Mouse (Mus musculus) heart, adult 8-10 months (tissue): ENCODE data around the gene Muc1. TPM values are rescaled to one million over a fixed set of nuclear protein-coding genes. Genes with fewer than 3 reads are reported as not detected.
A peak's percentile ranks its signal among the peaks of the same experiment; 100 is the strongest.

ENCODE experiments used
- DNase-seq: peaks from one replicate; pipeline ENCODE4 v3.0.0; 2022; ENCODE audit warnings: low spot score
- total RNA-seq, 4 experiments: library from RNA; stranded (reverse); gene quantifications; 2 replicates each; pipeline ENCODE4 v1.2.4; 2022

Muc1 gene
- under 1 TPM in 3 of 4 experiments, not detected in 1; 0.13 to 0.63 (median 0.49) TPM for total RNA-seq

DNA sequence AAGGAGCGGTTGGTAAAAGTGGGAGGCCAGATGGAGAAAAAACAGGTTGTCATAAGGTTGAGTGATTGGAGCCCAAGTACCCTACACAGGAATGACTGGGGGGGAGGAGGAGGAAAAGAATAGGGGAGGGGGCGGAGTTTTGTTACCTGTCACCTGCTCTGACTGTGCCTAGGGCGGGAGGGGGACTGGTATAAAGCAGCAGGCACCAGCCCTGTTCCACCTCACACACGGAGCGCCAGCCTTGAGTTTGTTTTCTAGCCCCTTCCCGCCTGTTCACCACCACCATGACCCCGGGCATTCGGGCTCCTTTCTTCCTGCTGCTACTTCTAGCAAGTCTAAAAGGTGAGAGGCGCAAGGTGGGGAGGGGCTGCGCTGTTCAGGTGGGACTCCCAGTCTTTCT is at the start of gene Muc1:
Muc1 (plus strand) TSS at position 222 of the 400 bp plus-strand sequence.
- DNase-seq, result no peak

DNA sequence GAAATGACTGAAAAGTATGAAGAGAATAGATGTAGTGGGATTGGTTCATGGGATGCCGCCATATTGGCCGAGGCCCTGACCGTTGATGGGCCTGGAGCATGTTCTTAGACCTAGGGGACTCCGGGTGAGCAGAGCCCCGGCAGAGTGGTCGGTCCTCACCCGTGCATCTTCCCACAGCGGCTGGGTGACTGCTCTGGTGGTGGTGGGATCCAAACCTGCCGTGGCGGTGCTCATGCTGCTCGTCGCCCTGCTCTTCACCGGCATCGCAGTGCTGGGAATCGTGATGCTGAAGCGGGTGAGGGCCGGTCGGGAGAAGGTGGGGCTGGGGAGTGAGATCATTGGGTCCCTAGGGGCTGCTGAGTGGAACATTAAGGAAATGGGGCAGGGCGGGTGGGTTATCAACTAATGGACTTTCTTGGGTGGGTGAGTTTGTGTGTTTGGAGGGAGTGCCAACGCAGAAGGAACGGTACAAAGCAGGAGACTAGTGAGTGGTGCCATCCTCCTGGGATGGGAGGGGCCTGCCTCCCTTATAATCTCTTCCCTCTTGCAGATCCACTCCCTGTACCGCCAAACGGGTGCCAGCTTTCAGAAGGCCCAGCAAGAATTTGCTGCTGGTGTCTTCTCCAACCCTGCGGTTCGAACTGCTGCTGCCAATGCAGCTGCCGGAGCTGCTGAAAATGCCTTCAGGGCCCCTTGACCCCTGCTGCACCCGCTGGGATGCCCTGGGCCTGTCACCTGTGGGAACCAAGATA is 46.9 kb upstream of the Muc1 start:
- DNase-seq, result no peak

- no peak for DNase-seq
These were observed 46.3 kb upstream of the Muc1 start for GRCm38 (mm10) chr3:89182531-89183057.

- DNase-seq, result peak; percentile 87
These were observed 45.5 kb upstream of the Muc1 start, which contains the start of gene Fam189b for GRCm38 (mm10) chr3:89183058-89183958. TSS of gene Fam189b (plus strand) at chr3:89183143.

GRCm38 (mm10) chr3:89183959-89184315 is 44.9 kb upstream of the Muc1 start:
- DNase-seq, result no peak

DNA sequence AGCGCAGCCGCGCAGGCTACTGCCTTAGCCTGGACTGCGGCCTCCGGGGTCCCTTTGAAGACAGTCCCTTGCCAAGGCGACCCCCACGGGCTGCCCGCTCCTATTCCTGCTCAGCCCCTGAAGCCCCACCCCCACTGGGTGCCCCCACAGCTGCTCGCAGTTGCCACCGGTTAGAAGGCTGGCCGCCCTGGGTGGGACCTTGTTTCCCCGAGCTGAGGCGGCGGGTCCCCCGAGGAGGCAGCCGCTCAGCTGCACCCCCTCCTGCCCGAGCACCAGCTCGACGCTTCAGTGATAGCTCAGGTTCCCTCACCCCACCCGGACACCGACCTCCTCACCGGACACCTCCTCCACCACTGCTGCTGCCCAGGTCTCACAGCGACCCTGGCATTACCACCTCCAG is 41.7 kb upstream of the Muc1 start:
- DNase-seq, result no peak

- no peak for DNase-seq
These were observed 41.0 kb upstream of the Muc1 start for GRCm38 (mm10) chr3:89187690-89188477.

GRCm38 (mm10) chr3:89188478-89188875 is 40.4 kb upstream of the Muc1 start:
- no peak for DNase-seq

GRCm38 (mm10) chr3:89190436-89190835 is 38.4 kb upstream of the Muc1 start:
- DNase-seq, result no peak

GRCm38 (mm10) chr3:89193351-89193750 is 35.5 kb upstream of the Muc1 start:
- DNase-seq, result no peak

GRCm38 (mm10) chr3:89193853-89194252 is 35.0 kb upstream of the Muc1 start:
- DNase-seq, result no peak

- DNase-seq, result peak; percentile 87
These were observed 32.6 kb upstream of the Muc1 start for GRCm38 (mm10) chr3:89195979-89196877.

GRCm38 (mm10) chr3:89199839-89200238 is 29.0 kb upstream of the Muc1 start:
- DNase-seq, result no peak

- peak; percentile 87 for DNase-seq
These were observed 26.4 kb upstream of the Muc1 start, which contains the start of gene Gba for GRCm38 (mm10) chr3:89202253-89203141. TSS of gene Gba (plus strand) at chr3:89202928.

DNA sequence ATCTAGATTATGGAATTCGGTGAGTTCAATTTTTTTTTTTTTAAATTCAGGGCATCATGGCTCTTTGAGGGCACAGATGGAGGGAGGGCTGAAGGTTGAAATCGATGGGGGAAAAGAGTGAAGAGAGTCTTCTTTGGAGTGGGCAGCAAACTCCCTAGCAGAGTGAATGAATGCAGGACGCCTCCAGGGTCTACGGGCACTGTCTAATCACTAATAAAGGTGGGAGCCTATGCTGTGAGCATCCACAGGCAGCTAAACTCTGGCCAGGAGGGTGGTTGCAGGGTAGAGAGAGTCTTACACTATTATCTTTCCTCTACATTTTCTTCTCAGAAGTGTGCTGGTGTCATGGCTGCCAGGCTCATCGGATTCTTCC is 25.7 kb upstream of the Muc1 start:
- DNase-seq, result no peak

DNA sequence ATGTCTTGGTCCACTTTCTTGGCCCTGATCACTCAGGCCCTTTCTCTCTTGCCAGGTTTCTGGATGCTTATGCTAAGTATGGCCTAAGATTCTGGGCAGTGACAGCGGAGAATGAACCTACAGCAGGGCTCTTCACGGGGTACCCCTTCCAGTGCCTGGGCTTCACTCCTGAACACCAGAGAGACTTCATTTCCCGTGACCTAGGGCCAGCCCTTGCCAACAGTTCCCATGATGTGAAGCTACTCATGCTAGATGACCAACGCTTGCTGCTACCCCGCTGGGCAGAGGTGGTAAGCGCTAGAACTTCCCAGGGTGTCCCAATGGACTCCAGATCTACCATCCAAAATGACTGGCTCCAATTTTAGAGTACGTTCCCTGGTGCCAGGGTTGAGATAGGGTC is 22.8 kb upstream of the Muc1 start:
- no peak for DNase-seq

DNA sequence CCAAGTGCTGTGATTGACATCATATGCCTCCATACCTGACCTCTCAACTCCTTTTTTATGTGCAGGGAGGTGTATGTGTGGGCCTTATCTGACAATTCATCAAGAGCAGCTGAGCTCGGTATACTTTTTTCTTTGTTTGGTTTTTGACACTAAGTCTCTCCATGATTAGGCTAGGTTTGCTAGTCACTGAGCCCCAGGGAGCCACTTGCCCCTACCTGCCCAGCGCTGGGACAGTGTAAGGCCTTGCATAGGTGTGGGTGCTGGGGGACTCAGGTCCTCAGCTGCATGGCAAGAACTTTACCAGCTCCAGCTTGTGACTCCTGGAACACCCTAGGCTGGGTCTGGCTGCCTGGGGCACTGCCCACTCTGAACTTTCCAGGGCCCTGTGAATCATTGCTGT is 22.2 kb upstream of the Muc1 start:
- DNase-seq, result no peak

- no peak for DNase-seq
These were observed 20.7 kb upstream of the Muc1 start for GRCm38 (mm10) chr3:89208075-89208657.

DNA sequence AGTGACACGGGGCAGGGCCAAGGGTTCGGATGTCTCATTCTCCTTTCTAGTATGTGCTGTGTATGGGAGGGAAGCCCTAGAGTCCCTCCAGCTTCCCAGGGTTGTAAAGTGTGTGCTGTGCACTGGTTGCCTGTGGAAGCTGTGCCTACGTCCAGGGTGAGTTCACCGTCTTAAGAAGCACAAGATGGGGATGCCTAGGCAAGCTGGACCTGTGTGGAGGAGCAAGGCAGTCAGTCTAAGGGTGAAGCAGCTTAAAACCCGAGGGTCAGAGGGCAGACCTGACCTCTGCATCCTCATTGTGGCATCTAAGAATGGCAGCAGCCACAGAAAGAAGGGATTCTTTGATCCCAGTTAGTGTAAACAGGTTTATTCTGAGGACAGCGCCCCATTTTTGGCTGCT is 20.1 kb upstream of the Muc1 start:
- no peak for DNase-seq
